Mouse (Mus musculus): Measurements from ENCODE around the gene Fancg. TPM values are rescaled to one million over a fixed set of nuclear protein-coding genes. Genes with fewer than 3 reads are reported as not detected.
"Not testable (repeated sequence)": the region's sequence is repeated elsewhere in the genome, so short reads cannot be mapped to it uniquely, and the experiment has no call there.

The Fancg gene
- total and polyA plus RNA-seq, 3 experiments, result 11.4 to 24.6 TPM; not detected in 1

DNA sequence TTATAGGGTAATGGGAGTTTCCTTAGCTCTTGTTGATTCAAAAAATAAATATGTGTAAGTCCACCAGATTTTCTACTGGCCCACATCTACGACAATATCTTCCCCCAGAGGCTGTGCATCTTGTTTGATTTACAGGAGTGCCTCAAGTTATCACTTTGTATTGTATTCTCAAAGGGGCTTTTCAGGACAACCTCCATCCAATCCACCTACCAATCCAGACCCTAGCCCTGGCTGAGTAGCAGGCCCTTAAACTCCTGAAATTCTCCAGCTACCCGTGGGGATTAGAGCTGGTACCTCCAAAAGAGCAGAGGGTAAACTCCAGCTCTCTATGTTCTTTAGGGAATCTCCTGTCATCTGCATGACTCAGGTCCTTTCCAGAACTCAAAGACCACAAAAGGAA is 12.3 kb downstream of the Fancg start:
- TF ChIP-seq KAT2A (conservative IDR thresholded peaks at IDR 0.05; ENCODE audit: low read depth, low read length), result no peak
- peaks cover 3 to 13% of the 10 kb centered on the region in 2 experiments; a peak in 3 of 4 replicates for H3K4me1 ChIP-seq (ENCODE audit: control insufficient read depth in 1 of 2, insufficient read depth in 2 of 2, low read length in 2 of 2)
- peaks cover 38% of the 10 kb centered on the region for H3K79me2 ChIP-seq (ENCODE audit: control insufficient read depth, insufficient read depth, low read length, poor library complexity)
- no peak for DNase-seq (ENCODE audit: low read depth, low spot score)
- H3K4me3 ChIP-seq (ENCODE audit: control insufficient read depth in 1 of 2, insufficient read depth in 1 of 2, low read depth in 2 of 2, low read length in 2 of 2), result peak overlapping the region; percentile 46 to 68
- H3K27me3 ChIP-seq (ENCODE audit: control insufficient read depth in 1 of 2, insufficient read depth in 2 of 2, low read length in 2 of 2), result no peaks in the 10 kb centered on the region
- no peaks in the 10 kb centered on the region for H3K9me3 ChIP-seq (replicated peaks; ENCODE audit: insufficient read depth, low read length)
- H3K9ac ChIP-seq (ENCODE audit: control insufficient read depth, low read depth, low read length, poor library complexity, severe bottlenecking), result peak overlapping the region; percentile 83
- peaks cover 26 to 28% of the 10 kb centered on the region in 2 experiments for H3K36me3 ChIP-seq (ENCODE audit: control insufficient read depth in 1 of 2, insufficient read depth in 2 of 2, low read length in 2 of 2)
- H3K27ac ChIP-seq (ENCODE audit: control insufficient read depth, low read depth, low read length), result no peak overlapping the region

DNA sequence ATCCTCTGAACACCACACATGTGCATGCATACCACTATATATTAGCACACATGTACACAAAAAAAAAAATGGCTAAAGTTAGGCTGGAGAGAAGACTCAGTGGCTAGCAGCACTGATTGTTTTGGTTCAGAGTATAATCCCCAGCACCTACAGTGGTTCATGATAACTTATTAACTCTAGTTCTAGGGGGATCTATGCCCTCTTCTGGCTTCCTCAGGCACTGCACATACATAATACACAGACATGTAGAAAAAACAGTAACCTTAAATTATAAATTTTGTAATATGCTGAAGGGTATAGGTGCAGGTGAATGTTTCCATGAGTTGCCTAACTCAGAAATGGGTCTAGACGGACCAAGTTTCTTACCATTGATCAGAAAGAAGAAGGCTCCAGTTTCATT is 22.0 kb downstream of the Fancg start:
- peak in 2 of 3 experiments; percentile 31 to 34; a peak in 3 of 6 replicates for TF ChIP-seq CTCF (IDR thresholded peaks at IDR 0.05 in 2 of 3, conservative IDR thresholded peaks at IDR 0.05 in 1 of 3; ENCODE audit: control insufficient read depth in 1 of 3, insufficient read depth in 1 of 3, low read depth in 2 of 3, low read length in 3 of 3, poor library complexity in 1 of 3, severe bottlenecking in 1 of 3)
- peak; percentile 12; the same call in 1 of the 2 replicates for TF ChIP-seq ZNF384 (IDR thresholded peaks at IDR 0.05; ENCODE audit: low read depth, low read length)
- no peak for TF ChIP-seq POLR2AphosphoS5 (IDR thresholded peaks at IDR 0.05; ENCODE audit: borderline replicate concordance, low read depth, low read length)
- Histone ChIP-seq H3K79me2 (ENCODE audit: control insufficient read depth, insufficient read depth, low read length, poor library complexity) (peaks cover 4% of the 10 kb centered on the region; the same call in 1 of the 2 replicates), H3K9me3 (replicated peaks; ENCODE audit: insufficient read depth, low read length) (no peaks in the 10 kb centered on the region), H3K27ac (ENCODE audit: control insufficient read depth, low read depth, low read length) (no peak overlapping the region), H3K4me1 (ENCODE audit: control insufficient read depth in 1 of 2, insufficient read depth in 2 of 2, low read length in 2 of 2) (no peaks in the 10 kb centered on the region), H3K4me3 (ENCODE audit: control insufficient read depth in 1 of 2, insufficient read depth in 1 of 2, low read depth in 2 of 2, low read length in 2 of 2) (no peak overlapping the region), H3K36me3 (ENCODE audit: control insufficient read depth in 1 of 2, insufficient read depth in 2 of 2, low read length in 2 of 2) (peaks cover 8 to 56% of the 10 kb centered on the region in 2 experiments), H3K27me3 (ENCODE audit: control insufficient read depth in 1 of 2, insufficient read depth in 2 of 2, low read length in 2 of 2) (no peaks in the 10 kb centered on the region), H3K9ac (ENCODE audit: control insufficient read depth, low read depth, low read length, poor library complexity, severe bottlenecking) (no peak overlapping the region)
- peak; percentile 52 for DNase-seq (ENCODE audit: low read depth, low spot score)

DNA sequence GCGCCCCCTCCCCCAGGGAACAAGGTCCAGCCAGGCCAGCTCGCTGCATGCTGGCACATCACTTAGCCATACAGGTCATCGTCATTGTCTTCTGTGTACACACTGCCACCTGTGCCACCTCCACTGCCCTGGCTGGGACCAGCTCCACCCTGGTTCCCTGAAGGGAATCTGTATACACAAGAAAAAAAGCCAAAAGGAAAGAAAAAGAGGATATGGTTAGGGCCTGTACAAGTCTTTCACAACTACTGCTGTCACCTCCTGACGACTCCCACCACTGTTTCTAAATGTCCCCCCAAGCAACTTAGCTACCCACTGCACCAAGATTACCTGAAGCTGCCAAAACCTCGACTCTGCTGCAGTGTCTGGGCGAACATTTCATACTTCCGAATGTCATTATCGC is 29.8 kb downstream of the Fancg start:
- not testable (repeated sequence) for H3K79me2 ChIP-seq (ENCODE audit: control insufficient read depth, insufficient read depth, low read length, poor library complexity); H3K4me3 ChIP-seq (ENCODE audit: control insufficient read depth in 1 of 2, insufficient read depth in 1 of 2, low read depth in 2 of 2, low read length in 2 of 2); DNase-seq (ENCODE audit: low read depth, low spot score); H3K9me3 ChIP-seq (replicated peaks; ENCODE audit: insufficient read depth, low read length); H3K4me1 ChIP-seq (ENCODE audit: control insufficient read depth in 1 of 2, insufficient read depth in 2 of 2, low read length in 2 of 2); H3K27ac ChIP-seq (ENCODE audit: control insufficient read depth, low read depth, low read length); H3K27me3 ChIP-seq (ENCODE audit: control insufficient read depth in 1 of 2, insufficient read depth in 2 of 2, low read length in 2 of 2); H3K9ac ChIP-seq (ENCODE audit: control insufficient read depth, low read depth, low read length, poor library complexity, severe bottlenecking)
- peaks cover 2 to 16% of the 10 kb centered on the region in 2 experiments for H3K36me3 ChIP-seq (ENCODE audit: control insufficient read depth in 1 of 2, insufficient read depth in 2 of 2, low read length in 2 of 2)

DNA sequence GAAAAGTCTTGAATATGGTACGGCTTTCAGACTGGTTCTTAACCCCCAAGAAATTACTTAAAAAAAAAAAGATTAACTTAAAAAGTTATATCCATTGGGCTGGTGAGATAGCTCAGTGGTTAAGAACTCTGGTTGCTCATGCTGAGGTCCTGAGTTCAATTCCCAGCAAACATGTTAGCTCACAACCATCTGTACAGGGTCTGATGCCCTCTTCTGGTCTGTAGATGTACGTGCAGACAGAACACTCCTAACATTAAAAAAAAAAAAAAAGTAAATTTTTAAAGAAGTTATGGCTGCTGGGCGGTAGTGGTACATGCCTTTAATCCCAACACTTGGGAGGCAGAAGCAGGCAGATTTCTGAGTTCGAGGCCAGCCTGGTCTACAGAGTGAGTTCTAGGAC is 32.2 kb downstream of the Fancg start:
- Histone ChIP-seq H3K9me3 (replicated peaks; ENCODE audit: insufficient read depth, low read length) (no peaks in the 10 kb centered on the region), H3K4me3 (ENCODE audit: control insufficient read depth in 1 of 2, insufficient read depth in 1 of 2, low read depth in 2 of 2, low read length in 2 of 2) (no peak overlapping the region), H3K4me1 (ENCODE audit: control insufficient read depth in 1 of 2, insufficient read depth in 2 of 2, low read length in 2 of 2) (no peaks in the 10 kb centered on the region), H3K27ac (ENCODE audit: control insufficient read depth, low read depth, low read length) (no peak overlapping the region), H3K27me3 (ENCODE audit: control insufficient read depth in 1 of 2, insufficient read depth in 2 of 2, low read length in 2 of 2) (no peaks in the 10 kb centered on the region), H3K9ac (ENCODE audit: control insufficient read depth, low read depth, low read length, poor library complexity, severe bottlenecking) (no peak overlapping the region), H3K79me2 (ENCODE audit: control insufficient read depth, insufficient read depth, low read length, poor library complexity) (no peaks in the 10 kb centered on the region; the same call in 1 of the 2 replicates), H3K36me3 (ENCODE audit: control insufficient read depth in 1 of 2, insufficient read depth in 2 of 2, low read length in 2 of 2) (peaks cover 2 to 11% of the 10 kb centered on the region in 2 experiments; a peak in 3 of 4 replicates)
- DNase-seq (ENCODE audit: low read depth, low spot score), result peak; percentile 63
- no peak for TF ChIP-seq POLR2AphosphoS5 (IDR thresholded peaks at IDR 0.05; ENCODE audit: borderline replicate concordance, low read depth, low read length)
- TF ChIP-seq ZNF384 (IDR thresholded peaks at IDR 0.05; ENCODE audit: low read depth, low read length), result peak; percentile 93
- no peak for TF ChIP-seq POLR2A (IDR thresholded peaks at IDR 0.05; ENCODE audit: control insufficient read depth in 1 of 2, insufficient read depth in 1 of 2, low read depth in 1 of 2, low read length in 2 of 2, poor library complexity in 1 of 2)
- no peak for TF ChIP-seq ELF1 (IDR thresholded peaks at IDR 0.05; ENCODE audit: low read depth, low read length)
- no peak for TF ChIP-seq GATA1 (IDR thresholded peaks at IDR 0.05; ENCODE audit: low read depth, low read length)
- TF ChIP-seq CTCF (IDR thresholded peaks at IDR 0.05 in 2 of 3, conservative IDR thresholded peaks at IDR 0.05 in 1 of 3; ENCODE audit: control insufficient read depth in 1 of 3, insufficient read depth in 1 of 3, low read depth in 2 of 3, low read length in 3 of 3, poor library complexity in 1 of 3, severe bottlenecking in 1 of 3), result peak; percentile 11 to 42 (median 40); a peak in 4 of 6 replicates
